Mouse (Mus musculus) left cerebral cortex, postnatal 36 days (tissue): ENCODE data around the gene Crat. TPM values are rescaled to one million over a fixed set of nuclear protein-coding genes. Genes with fewer than 3 reads are reported as not detected.
"Not testable (repeated sequence)": the region's sequence is repeated elsewhere in the genome, so short reads cannot be mapped to it uniquely, and the experiment has no call there.

ENCODE experiments used
- DNase-seq, 2 experiments: peaks; one replicate each; pipeline ENCODE4 v3.0.0; 2021 to 2022; ENCODE audit warnings: low spot score in 2 of 2, mixed read lengths in 1 of 2
- intact Hi-C: fragments of 180-260 bp; cut with DNase I; formaldehyde crosslinking; loops from one replicate; pipeline ENCODE4 v1.15.1; 2025
- total RNA-seq, 2 experiments: library from RNA; stranded (reverse); gene quantifications; 2 replicates each; pipeline ENCODE4 v1.2.3; 2021

Crat gene
- total RNA-seq, 2 experiments from 2014 or later = 46.3 to 54.5 TPM

DNA sequence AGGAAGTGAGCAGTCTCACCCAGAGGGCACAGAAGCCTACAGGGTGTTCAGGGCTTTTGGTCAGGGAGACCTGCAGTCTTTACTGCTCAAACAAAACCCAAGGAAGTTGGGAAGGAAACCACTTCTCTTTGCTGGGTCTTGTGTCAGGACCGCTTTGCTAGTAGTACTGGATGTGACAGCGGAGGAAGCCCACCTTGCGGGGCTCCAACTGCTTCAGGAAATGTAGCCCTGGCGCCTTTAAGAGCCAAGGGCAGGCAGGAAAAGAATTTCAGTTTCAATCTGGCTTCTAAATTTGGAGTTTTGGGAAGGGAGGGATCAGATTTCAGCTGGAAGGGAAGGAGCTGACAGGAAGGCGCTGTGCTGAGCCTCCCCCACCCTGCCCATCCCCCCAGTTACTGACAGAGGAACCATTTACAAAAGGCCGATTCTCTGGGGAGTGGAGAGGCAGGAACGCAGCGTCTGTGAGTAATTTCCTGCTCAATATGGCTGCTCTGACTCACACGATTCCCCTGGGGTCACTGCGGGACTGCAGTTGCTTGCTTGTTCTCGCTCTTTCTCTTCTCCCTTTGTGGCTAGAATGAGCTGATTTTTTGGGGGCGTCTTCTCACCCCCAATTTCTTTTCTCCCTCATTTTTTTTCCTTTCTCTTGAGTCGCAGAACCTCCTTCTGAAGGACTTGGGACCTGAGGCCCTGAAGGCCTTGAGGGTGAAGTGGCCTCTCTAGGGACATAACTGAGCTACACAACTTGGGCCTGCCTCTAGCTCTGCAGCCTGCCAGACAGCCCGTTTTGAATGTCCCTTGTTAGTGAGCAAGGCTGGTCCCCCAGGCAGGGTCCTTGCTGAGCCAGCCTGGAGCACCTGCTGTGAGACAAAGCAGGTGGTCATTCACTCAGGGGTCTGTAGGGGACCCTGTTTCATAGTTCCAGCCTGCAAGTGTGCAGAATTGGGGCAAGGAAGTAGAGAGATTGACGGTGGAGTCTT lies 26.2 kb upstream of the Crat start:
- peak; percentile 67 to 70 for DNase-seq
- intact Hi-C loops = loop anchor here (2.0 kb wide), 3 partner anchors 23 to 353 kb away; partner anchors contain the start of gene Ptpa

DNA sequence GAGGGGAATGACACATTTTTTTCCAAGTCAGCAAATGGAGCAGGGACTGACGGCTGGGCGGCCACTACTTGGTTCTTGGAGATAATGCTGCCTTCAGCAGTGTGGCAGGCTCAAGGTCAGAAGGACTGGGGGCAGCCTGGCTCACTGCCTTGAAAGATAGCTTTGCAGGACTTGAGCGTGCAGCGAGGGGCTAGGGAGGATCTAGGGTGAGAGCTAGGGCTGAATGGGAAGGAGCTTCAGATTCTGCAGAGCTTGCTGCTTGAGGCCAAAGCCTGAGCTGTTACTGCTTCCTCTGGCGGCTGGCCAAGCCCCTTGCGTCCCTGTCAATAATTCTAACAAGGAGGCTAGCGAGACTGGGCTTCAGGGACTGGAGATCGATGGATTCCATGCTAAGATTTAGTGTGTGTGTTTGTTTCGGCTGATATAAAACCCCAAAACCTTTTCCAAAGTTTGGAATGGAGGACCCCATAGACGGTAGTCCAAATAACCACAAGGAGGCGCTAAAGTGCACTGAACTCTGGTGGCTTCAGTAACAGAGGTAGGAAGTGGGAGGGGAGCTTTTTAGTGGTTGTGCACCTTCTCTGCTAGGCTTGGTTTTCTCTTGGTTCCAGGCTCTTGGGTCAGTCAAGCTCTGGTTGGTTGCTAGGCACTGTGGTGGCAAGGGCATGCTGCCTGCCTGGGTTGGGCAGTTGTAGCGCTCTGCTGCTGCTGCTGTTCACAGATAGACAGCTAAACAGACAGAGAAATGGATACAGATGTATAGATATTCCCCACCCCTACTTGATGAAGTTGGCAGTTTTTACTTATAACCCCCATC lies 25.3 kb upstream of the Crat start:
- peak; percentile 52 to 67 for DNase-seq

DNA sequence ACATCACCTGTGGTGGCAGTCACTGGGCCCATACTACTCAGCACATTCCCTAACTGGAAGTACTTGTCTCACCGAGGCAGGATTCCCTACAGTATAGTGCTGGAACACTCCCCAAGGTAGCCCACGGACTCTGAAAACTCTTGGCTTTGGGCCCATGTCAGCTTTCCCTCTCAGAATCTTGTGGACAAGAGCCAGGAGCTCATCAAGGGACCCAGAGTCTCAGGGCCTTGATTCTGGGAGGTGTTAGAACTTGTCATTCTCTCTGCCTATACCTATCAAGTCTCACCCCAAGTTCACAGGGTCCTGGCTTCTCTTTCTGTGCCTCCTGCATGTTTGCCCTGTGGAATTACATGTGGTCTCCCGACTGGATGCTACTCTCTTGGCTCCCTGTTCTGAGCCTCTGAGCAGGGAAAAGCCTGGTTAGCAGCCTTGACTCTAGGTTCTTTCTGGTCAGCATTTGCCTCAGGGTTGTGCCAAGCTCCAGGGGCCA lies 24.6 kb upstream of the Crat start:
- intact Hi-C loops = loop anchor here (2.0 kb wide), 3 partner anchors 23 to 355 kb away; partner anchors contain the start of gene Ptpa
- DNase-seq = no peak

More for the DNA sequence above, 25.3 kb upstream of the Crat start:
- intact Hi-C loops = loop anchor here (2.0 kb wide), 3 partner anchors 24 to 354 kb away; partner anchors contain the start of gene Ptpa

DNA sequence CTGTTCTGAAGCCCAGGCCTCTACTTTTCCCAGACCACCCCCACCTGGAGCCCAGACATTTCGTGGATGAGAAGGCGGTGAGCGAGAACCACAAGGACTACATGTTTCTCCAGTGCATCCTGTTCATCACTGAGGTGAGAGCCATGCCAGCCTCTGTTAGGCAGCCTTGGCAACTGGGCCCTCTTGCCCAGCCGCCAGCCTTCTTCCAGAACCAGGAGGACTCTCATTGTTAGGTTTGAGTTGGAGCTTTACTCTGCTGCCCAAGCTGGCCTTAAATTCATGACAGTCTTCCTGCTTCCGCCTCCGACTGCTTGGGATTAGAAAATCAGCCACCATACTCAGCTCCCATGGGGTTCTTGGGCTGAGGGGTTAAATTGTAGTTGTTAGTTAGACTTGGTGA lies 24.0 kb upstream of the Crat start:
- no peak for DNase-seq
- intact Hi-C loops = loop anchor here (2.0 to 5.0 kb wide), 4 partner anchors 23 to 493 kb away; partner anchors contain the start of gene Ptpa

DNA sequence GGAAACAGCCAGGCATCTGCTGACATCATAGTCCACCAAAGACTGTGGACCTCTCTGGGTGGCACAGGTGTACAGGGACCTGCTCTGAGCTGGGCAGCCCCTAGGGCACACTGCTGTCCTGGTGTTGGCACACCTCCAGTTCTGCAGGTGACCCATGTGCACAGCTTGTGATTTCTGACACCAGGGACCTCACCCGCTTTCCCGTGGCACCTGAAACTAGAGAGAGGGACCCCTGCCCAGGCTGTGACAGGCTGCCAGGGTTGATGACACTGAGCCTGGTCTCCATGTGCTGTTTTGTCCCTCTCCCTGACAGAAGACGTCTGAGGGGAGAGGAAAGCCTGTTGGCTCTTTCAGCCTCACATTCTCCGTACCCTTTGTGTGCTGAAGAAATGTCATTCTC lies 22.2 kb upstream of the Crat start:
- no peak for DNase-seq
- intact Hi-C loops = loop anchor here (5.0 kb wide), 1 partner anchor 495 kb away; no protein-coding TSS in a partner anchor

DNA sequence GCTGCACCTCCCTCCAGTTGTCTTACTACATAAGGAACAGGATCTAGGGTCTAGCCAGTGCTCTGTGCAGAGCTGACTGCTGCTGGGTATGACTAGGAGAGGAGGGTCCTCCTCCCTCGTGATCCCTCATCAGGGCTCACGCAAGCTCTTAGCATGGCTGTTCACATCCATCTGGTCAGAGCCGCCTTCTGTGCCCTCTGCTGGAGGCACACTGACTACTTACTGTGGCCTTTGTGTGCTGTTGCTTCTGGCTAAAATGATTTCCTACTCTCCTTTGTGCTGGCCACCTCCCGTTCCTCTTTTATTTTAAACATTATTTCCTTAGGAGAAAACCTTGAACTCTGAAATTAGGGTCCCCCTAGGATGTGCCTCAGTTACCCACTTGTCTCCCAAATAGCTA lies 21.2 kb upstream of the Crat start:
- intact Hi-C loops = loop anchor here (5.0 kb wide), 1 partner anchor 495 kb away; no protein-coding TSS in a partner anchor
- no peak for DNase-seq

DNA sequence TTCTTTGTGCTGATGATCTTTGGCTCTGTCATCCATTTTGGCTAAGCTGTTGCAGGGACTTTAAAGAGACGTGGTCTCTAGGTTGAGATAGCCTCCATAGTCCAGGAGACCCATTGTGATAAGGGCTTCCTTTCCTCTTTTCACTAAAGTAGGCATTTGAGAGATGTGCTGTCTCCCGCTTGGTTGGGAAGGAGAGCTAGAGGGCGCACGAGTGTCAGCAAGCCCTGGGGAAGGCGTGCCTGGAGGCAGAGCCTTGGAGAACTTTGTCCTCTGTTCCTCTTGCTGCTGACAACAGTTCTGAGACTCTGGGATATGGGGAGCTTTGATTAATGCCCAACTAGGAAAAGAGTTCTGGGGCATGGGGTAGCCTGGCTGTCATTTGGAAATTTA lies 20.5 kb upstream of the Crat start:
- intact Hi-C loops = loop anchor here (5.0 kb wide), 1 partner anchor 496 kb away; no protein-coding TSS in a partner anchor
- DNase-seq = no peak

DNA sequence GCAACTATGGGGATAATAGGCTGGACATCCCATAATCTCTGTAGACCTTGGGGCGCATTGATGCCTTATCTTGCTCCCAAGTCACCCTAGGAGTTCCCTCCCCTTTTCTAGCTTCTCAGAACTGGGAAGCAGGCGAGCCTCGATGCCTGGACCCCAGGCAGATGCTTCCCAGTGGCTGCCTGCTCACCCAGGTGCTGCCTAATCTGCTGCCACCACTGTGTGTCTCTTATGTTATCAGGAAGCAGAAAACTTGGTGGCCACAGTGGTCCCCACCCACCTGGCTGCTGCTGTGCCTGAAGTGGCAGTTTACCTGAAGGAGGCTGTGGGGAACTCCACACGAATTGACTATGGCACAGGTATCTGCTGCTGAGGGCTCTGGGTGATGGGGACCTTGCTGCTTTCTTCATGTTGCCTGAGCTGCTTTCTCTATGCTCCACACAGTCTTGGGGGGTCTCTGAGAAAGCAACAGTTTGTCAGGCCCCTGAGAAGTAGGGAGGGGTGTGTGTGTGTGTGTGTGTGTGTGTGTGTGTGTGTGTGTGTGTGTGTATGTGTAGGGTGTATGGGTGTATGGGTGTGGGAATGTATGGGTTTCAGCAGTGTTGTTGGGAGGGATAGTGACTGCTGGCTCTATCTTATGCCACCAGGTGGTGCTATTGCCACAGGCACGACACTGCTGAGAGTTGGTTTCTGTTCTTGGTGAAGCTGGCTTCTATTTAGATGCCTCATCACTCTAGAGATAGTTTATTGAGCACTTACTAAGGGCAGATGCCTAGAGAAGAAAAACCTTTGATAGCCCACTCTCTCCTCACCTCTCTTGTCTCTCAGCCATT lies 19.9 kb upstream of the Crat start:
- intact Hi-C loops = loop anchor here (5.0 kb wide), 1 partner anchor 497 kb away; no protein-coding TSS in a partner anchor

DNA sequence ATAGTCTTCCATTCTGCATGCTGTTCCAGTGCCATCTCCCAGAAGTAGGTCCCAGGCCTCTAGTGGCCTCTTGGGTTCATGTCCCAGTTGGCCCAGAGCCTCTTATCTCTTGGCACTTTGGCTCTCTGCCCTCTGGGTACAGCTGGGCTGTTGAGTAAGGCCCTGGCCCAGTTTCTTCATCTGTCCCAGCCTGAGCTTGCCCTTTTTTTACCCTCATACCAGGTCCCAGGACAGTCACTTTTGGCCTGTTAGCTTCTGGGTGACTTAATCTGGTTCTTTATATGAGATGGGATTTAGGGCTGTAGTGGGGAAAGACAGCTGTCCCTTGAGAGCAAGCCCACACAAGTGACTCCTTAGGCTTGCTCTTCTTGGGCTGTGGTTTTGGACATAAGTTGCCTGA lies 13.5 kb upstream of the Crat start:
- intact Hi-C loops = no loop called here
- DNase-seq = no peak

More for the DNA sequence above, 19.9 kb upstream of the Crat start:
- peak; percentile 70 to 71 for DNase-seq

DNA sequence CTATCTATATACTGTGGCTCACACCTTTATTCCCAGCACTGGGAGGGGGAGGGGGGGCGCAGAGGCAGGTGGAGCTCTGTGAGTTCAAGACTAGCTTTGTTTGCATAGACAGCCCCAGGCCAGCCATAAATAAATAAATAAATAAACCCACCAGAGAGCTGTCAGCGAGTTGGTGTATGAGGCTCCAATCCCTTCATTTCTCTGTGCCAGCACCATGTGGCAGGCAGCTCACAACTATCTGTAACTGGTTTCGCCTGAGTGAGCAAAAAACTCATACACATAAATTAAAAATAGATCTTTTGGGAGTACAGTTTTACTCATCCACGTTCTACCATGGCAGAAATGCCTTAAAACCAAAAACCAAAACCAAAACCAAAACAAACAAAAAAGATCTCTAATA lies 5.8 kb upstream of the Crat start:
- intact Hi-C loops = no loop called here
- no peak for DNase-seq

DNA sequence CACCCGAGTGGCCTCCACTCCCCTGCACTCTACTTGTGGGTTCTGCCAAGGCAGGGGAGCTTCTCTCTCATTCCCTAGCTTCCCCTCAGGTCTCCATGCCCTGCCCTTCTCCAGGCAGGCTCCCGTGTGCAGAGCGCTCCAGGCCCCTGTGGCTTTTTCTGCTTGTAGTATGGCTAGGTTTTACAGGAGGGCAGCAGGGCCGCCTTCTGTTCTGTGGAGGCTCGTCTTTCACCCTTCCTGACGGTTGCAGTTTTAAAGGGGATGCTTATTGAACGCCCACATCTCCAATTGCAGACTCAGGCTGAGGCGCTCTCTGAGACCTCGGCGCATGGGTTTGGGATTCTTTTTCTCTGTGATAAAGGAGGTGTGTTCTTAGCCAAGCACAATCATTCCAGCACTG lies 3.5 kb upstream of the Crat start:
- DNase-seq = no peak
- intact Hi-C loops = no loop called here

DNA sequence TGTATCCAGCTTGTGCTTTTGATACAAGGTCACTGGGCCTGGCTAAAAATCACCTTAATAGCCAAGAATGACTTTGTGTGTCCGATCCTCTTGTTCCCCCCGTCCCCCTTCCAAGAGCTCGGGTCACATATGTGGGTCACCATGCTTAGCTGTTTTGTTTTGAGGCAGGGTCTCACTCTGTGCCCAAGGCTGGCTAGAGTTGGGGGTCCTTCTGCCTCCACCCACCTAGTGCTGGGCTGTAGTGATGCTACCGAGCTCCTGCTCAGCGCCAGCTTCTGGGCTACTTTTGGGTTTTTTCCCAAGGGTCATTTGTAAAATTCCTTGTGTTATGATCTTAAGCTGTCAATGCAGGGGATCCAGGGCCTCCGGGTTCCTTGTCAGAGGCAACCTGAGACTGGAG lies 2.6 kb upstream of the Crat start:
- intact Hi-C loops = no loop called here
- DNase-seq = no peak

DNA sequence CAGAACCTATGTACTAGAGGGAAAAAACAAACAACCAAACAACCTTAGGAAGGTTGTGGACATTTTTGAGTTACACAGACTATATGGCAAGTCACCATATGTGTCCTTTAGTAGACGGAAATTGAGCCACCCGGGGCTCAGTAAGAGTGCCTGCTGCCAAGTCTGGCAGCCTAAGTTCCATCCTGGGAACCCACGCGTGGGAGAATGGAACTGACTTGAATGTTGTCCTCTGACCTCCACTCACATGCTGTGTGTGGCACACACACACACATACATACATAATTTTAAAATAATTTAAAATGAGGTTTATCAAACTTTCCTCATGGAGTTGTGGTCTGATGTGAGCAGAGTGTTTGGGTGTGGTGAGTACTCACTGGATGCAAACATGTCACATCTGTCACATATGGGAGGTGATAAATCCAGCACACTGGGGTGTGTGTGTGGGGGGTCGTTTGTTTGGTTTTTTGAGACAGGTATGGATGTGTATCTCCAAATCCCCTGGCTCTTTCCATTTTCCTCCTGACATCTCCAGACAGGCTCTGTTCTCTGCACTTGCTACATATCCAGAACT lies 2.1 kb upstream of the Crat start:
- intact Hi-C loops = loop anchor here (2.0 kb wide), 1 partner anchor 23 kb away; no protein-coding TSS in a partner anchor
- DNase-seq = no peak

DNA sequence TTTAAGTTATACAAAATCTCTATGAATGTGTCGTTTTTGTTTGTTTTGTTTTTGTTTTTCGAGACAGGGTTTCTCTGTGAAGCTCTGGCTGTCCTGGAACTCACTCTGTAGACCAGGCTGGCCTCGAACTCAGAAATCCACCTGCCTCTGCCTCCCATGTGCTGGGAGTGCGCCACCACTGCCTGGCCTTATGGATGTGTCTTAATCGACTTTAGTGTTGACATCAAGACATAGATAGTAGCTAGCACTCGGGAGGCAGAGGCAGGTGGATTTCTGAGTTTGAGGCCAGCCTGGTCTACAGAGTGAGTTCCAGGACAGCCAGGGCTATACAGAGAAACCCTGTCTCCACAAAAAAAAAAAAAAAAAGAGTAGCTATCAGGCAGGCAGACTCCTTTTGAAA lies 1.5 kb upstream of the Crat start:
- intact Hi-C loops = loop anchor here (2.0 kb wide), 1 partner anchor 24 kb away; no protein-coding TSS in a partner anchor

DNA sequence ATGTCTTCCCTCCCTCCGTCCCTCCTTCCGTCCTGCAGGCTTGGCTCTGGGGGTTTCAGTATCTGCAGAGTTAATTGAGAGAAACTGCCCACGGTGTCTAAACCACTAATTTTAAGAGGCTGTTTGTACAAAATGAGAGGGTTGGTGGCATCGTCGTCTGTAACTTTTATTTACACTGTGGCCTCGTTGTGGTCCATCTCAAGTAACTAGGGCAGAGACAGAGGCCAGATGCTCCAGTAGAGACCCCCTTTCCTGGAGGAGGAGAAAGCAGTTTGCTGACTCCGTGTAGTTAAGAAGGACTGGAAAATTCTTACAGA lies 994 bp upstream of the Crat start:
- intact Hi-C loops = loop anchor here (2.0 kb wide), 1 partner anchor 24 kb away; no protein-coding TSS in a partner anchor
- no peak for DNase-seq

More for the DNA sequence above, 1.5 kb upstream of the Crat start:
- not testable (repeated sequence) for DNase-seq

DNA sequence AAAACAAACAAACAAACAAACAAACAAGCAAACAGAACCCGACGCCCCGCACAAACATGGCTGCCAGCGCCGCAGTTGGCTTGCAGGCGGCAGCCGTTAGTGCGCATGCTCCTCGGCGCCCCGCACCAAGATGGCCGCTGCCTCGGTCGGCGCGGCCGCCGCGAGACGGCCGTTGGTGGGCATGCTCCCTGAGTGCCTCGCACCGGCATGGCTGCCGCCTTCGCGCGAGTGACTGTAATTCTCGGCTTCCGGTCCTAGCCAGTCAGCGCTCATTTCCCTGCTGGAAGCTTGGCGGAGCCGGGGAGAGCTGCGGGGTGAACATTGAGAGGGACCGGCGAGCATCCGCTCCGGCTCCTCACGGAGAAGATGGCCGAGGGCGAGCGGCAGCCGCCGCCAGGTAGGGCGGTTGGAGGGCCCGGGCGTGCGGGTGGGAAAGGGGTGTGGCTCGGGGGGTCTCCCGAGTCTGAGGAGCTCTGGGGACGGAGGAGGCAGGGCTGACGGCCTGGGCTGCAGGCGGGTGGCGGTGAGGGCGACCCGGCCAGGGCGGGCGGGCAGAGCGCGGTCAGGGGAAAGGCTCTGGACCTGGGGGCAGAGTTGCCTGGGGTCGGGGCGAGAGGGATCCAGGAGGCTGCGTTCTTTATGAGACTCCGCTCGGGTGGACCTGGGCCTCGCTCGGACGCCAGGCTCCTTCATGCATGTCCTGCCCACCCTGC lies 479 bp upstream of the Crat start, which contains the start of gene Ptpa:
TSS of gene Ptpa (plus strand) at position 104 of the 713 bp plus-strand sequence.
- intact Hi-C loops = loop anchor here (2.0 kb wide), 1 partner anchor 25 kb away; no protein-coding TSS in a partner anchor
- peak; percentile 91 to 93 for DNase-seq

DNA sequence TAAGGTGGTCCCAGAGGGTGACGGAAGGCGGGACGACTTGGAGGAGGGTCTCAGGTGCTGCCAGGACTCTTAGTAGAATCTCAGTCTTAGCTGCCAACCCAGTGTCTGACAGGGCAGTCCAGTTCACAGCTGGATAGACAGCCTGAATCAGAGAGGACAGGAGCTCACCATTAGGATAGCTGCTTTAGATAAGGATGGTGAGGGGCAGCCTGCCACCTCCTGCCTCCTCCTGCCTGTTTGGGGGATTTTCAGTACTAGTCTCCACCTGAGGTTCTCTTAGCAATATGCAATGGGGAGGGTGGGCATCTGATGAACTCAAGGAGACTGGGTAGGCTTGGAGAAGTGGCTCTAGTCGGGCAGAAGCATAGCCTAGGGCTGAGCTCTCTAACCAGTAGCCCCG lies 932 bp downstream of the Crat start:
- intact Hi-C loops = no loop called here
- no peak for DNase-seq

DNA sequence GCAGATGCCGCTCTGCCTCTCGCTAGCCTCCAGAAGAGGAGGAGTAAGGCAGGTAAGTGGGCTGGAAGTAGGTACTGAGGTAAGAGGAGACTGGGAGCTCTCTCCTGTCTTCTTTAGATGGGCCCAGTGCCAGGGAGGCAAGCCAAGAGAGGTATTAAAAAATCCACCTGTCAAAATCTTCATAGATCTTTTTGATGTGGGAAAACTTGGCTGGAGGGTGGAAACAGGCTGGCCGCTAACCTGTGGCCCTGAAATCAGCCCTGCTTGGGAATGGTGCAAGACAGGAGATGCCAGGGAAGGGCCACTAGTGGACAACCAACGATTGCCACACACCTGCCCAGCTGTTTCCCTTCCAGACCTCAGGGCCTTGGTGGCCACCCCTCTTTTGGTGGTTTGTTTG lies 1.5 kb downstream of the Crat start:
- intact Hi-C loops = no loop called here
- DNase-seq = no peak
